Mouse (Mus musculus) midbrain, embryonic 14.5 days (tissue): Measurements from ENCODE around the gene Arsa. TPM values are rescaled to one million over a fixed set of nuclear protein-coding genes. Genes with fewer than 3 reads are reported as not detected.

Experiments
- ATAC-seq: fragments of 200-750 bp; cut with Nextera tagmentation; 2 replicates; pipeline ENCODE4 v1.8.0; 2017; ENCODE audit warnings: moderate number of reproducible peaks, moderate library complexity; ENCODE audit not compliant: low FRiP score, low TSS enrichment
- DNase-seq: peaks from one replicate; pipeline ENCODE4 v3.0.0-alpha.2; 2015
- H3K27ac ChIP-seq: fragments of 300-500 bp; sonication (generic); replicated peaks from 2 replicates; pipeline ENCODE4 v1.5.1; 2014; ENCODE audit warnings: mild to moderate bottlenecking, low read depth, low read length, moderate library complexity
- H3K27me3 ChIP-seq: fragments of 300-500 bp; sonication (generic); 2 replicates; pipeline ENCODE4 v1.6.1; 2014; ENCODE audit warnings: low read length, control low read depth, mixed read lengths; ENCODE audit not compliant: control insufficient read depth, insufficient read depth
- H3K36me3 ChIP-seq: fragments of 300-500 bp; sonication (generic); 2 replicates; pipeline ENCODE4 v1.6.1; 2014; ENCODE audit warnings: low read length, control low read depth; ENCODE audit not compliant: control insufficient read depth, insufficient read depth
- H3K4me1 ChIP-seq: fragments of 300-500 bp; sonication (generic); 2 replicates; pipeline ENCODE4 v1.6.1; 2014; ENCODE audit warnings: mild to moderate bottlenecking, antibody characterized with exemption, low read length, control low read depth; ENCODE audit not compliant: control insufficient read depth, insufficient read depth
- H3K4me2 ChIP-seq: fragments of 300-500 bp; sonication (generic); 2 replicates; pipeline ENCODE4 v1.6.1; 2014; ENCODE audit warnings: mild to moderate bottlenecking, low read length, moderate library complexity
- H3K4me3 ChIP-seq: fragments of 300-500 bp; sonication (generic); replicated peaks from 2 replicates; pipeline ENCODE4 v1.5.1; 2014; ENCODE audit warnings: low read depth, low read length
- H3K9ac ChIP-seq: fragments of 300-500 bp; sonication (generic); replicated peaks from 2 replicates; pipeline ENCODE4 v1.6.1; 2014; ENCODE audit warnings: mild to moderate bottlenecking, low read length, moderate library complexity
- H3K9me3 ChIP-seq: fragments of 300-500 bp; sonication (generic); 2 replicates; pipeline ENCODE4 v1.6.1; 2016; ENCODE audit warnings: low read length, control low read depth, mixed read lengths; ENCODE audit not compliant: control insufficient read depth
- WGBS: fragments of 180-500 bp; shearing (Covaris S2); extraction: QIAGEN DNeasy Blood & Tissue Kit; methylation state at CpG from one replicate; pipeline ENCODE4 v1.1.7; 2014; 5-methylcytosine and 5-hydroxymethylcytosine counted together
- polyA plus RNA-seq: library from polyadenylated mRNA; unstranded; fragments of >200 nt; fragmentation: Nextera tagmentation; extraction: Ambion mirVana; gene quantifications from 2 replicates; pipeline ENCODE4 v1.2.1, GENCODE M21; 2014

The Arsa gene
- polyA plus RNA-seq, 1 experiment from 2014 or later: 16.0 TPM

- WGBS: 37% methylated on average over 6 of the region's 6 CpGs
- Histone ChIP-seq H3K27ac (no peak within 1 kb of the TSS), H3K27me3 (no peaks in the 10 kb centered on the region), H3K9me3 (no peaks in the 10 kb centered on the region), H3K4me3 (no peak within 1 kb of the TSS), H3K36me3 (peaks cover 34% of the 10 kb centered on the region), H3K4me2 (no peak within 1 kb of the TSS), H3K4me1 (peaks cover 7% of the 10 kb centered on the region; the same call in 1 of the 2 replicates), H3K9ac (no peak within 1 kb of the TSS)
- DNase-seq (no peak), ATAC-seq (no peak)
Measured at GRCm38 (mm10) chr15:89425711-89426121, 51.5 kb downstream of the Arsa start, which contains the start of gene Cpt1b. Cpt1b (minus strand) TSS chr15:89425863.

GRCm38 (mm10) chr15:89424621-89425020, 52.6 kb downstream of the Arsa start:
- H3K27me3 ChIP-seq: no peaks in the 10 kb centered on the region
- ATAC-seq (no peak), DNase-seq (peak; percentile 2)
- peaks cover 7% of the 10 kb centered on the region; the same call in 1 of the 2 replicates for H3K4me1 ChIP-seq
- H3K27ac ChIP-seq: no peak overlapping the region
- no peak overlapping the region for H3K4me3 ChIP-seq
- WGBS: 88% methylated on average over 8 of the region's 8 CpGs
- H3K9me3 ChIP-seq: no peaks in the 10 kb centered on the region
- no peak overlapping the region for H3K9ac ChIP-seq
- no peak overlapping the region for H3K4me2 ChIP-seq
- peaks cover 45% of the 10 kb centered on the region for H3K36me3 ChIP-seq

Other genes starting within 250 kb of the Arsa start
- gene Sbf1, start 162.1 kb downstream of the Arsa start, polyA plus RNA-seq: 103 and 109 TPM in 2 replicates
- not detected in 2 replicates for gene Adm2, start 154.7 kb downstream of the Arsa start, polyA plus RNA-seq
- gene Miox, start 143.0 kb downstream of the Arsa start, polyA plus RNA-seq: not detected in 2 replicates
- gene Lmf2, start 121.8 kb downstream of the Arsa start, polyA plus RNA-seq: 18.3 and 23.9 TPM in 2 replicates
- 106 and 111 TPM in 2 replicates for gene Ncaph2, start 121.7 kb downstream of the Arsa start, polyA plus RNA-seq
- gene Sco2, start 103.6 kb downstream of the Arsa start, polyA plus RNA-seq: 12.2 and 20.7 TPM in 2 replicates
- gene Tymp, start 100.4 kb downstream of the Arsa start, polyA plus RNA-seq: 2.7 and 3.0 TPM in 2 replicates
- gene Odf3b, start 98.1 kb downstream of the Arsa start, polyA plus RNA-seq: 0.74 and 0.82 TPM in 2 replicates
- gene Klhdc7b, start 92.5 kb downstream of the Arsa start, polyA plus RNA-seq: 0.08 TPM in 1 of 2 replicates, not detected in the other
- gene Syce3, start 66.9 kb downstream of the Arsa start, polyA plus RNA-seq: not detected in 2 replicates
- gene Cpt1b, start 51.6 kb downstream of the Arsa start, polyA plus RNA-seq: 0.97 and 1.5 TPM in 2 replicates
- gene C730034F03Rik, start 47.8 kb downstream of the Arsa start, polyA plus RNA-seq: 3.5 and 4.6 TPM in 2 replicates
- gene Gm44502, start 47.7 kb downstream of the Arsa start, polyA plus RNA-seq: not detected in 2 replicates
- gene Chkb, start 47.5 kb downstream of the Arsa start, polyA plus RNA-seq: 76.3 and 84.0 TPM in 2 replicates
- gene Mapk8ip2, start 23.5 kb downstream of the Arsa start, polyA plus RNA-seq: 57.6 and 61.6 TPM in 2 replicates
- gene Shank3, start 22.2 kb upstream of the Arsa start, polyA plus RNA-seq: 9.9 and 11.5 TPM in 2 replicates
- gene Acr, start 90.9 kb upstream of the Arsa start, polyA plus RNA-seq: 2.1 and 2.3 TPM in 2 replicates
- 82.6 and 88.4 TPM in 2 replicates for gene Rabl2, start 114.5 kb upstream of the Arsa start, polyA plus RNA-seq